ENCODE assay signal across 8 mouse cellular contexts in the genomic region with DNA sequence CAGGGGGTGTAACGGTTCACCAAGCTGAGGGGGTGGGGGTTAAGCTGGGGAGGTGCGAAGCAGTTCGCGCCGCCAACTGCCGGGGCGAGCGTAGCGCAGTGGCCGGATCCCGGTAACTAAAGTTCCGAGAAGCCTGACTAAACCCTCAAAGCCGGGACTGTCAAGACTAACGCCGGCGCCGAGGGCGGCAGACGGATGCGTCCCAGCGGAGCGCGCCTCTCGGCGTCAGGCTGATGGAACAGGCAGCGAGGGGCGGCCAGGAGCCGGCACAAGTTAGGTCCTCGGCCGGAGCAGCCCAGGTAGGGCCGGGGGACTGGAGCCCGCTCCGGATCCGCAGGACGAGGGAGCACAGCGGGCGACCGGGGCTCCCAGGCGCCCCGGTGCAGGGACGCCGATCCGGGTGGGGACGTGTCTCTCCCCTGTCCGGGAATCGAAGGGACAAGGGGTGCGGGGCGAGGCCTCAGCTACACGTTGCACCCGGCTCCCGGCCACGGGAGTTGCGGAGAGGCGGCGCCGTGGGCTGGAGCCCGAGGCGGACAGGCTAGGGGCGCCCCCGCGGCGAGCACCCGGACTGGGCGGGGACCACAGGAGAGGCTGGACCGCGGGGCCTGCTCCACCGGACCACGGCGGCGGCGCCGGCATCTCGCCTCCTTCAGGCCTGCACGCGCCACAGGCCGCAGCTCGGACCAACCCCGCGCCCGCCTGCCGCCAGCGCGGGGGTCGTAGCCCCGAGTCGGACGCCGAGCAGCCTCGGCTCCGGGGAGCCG. TPM values are rescaled to one million over a fixed set of nuclear protein-coding genes. Genes with fewer than 3 reads are reported as not detected.
DNase-seq lines count a peak whose midpoint lies in the region; ATAC-seq lines count a peak whose summit lies in the region.

No protein-coding gene starts in this region.

- H3K27me3 ChIP-seq in embryonic facial prominence, embryonic 12.5 days = no peaks in the 10 kb centered on the region
- H3K27me3 ChIP-seq in liver, embryonic 11.5 days (replicated peaks; ENCODE audit: control insufficient read depth, insufficient read depth, low read length) = no peaks in the 10 kb centered on the region
- H3K27me3 ChIP-seq in splenic B cell, adult 2 months (ENCODE audit: control insufficient read depth, insufficient read depth, low read length, poor library complexity, severe bottlenecking) = no peaks in the 10 kb centered on the region

- H3K36me3 ChIP-seq in embryonic facial prominence, embryonic 12.5 days = no peaks in the 10 kb centered on the region
- H3K36me3 ChIP-seq in liver, embryonic 11.5 days (ENCODE audit: control insufficient read depth, insufficient read depth, low read length) = no peaks in the 10 kb centered on the region
- H3K36me3 ChIP-seq in splenic B cell, adult 2 months (ENCODE audit: control insufficient read depth, insufficient read depth, low read length, poor library complexity, severe bottlenecking) = no peaks in the 10 kb centered on the region

- H3K4me2 ChIP-seq in embryonic facial prominence, embryonic 12.5 days (replicated peaks) = peak overlapping the region; percentile 68
- peak overlapping the region; percentile 91 for H3K4me2 ChIP-seq in liver, embryonic 11.5 days

- peak overlapping the region; percentile 97 for H3K27ac ChIP-seq in embryonic facial prominence, embryonic 12.5 days
- H3K27ac ChIP-seq in liver, embryonic 11.5 days (ENCODE audit: low read depth, low read length) = peak overlapping the region; percentile 92

- WGBS in embryonic facial prominence, embryonic 12.5 days = under 1% methylated on average over 81 of the region's 91 CpGs
- WGBS in liver, embryonic 11.5 days = under 1% methylated on average over 78 of the region's 91 CpGs

- peak overlapping the region; percentile 87 for H3K4me3 ChIP-seq in embryonic facial prominence, embryonic 12.5 days
- peak overlapping the region; percentile 91 for H3K4me3 ChIP-seq in liver, embryonic 11.5 days (ENCODE audit: low read depth, low read length)

- H3K4me1 ChIP-seq in embryonic facial prominence, embryonic 12.5 days = peaks cover 19% of the 10 kb centered on the region; the same call in 1 of the 2 replicates
- peaks cover 8% of the 10 kb centered on the region for H3K4me1 ChIP-seq in liver, embryonic 11.5 days (replicated peaks; ENCODE audit: control insufficient read depth, insufficient read depth, low read length)

- DNase-seq in 3T3-L1 (ENCODE audit: low read depth, low spot score) = peak; percentile 66
- DNase-seq in adrenal gland, postnatal 14 days = peak; percentile 88
- DNase-seq in heart, adult 8-10 months (ENCODE audit: low spot score) = peak; percentile 55
- DNase-seq in kidney, adult 8-10 months = peak; percentile 57 to 67
- DNase-seq in liver, embryonic 11.5 days (ENCODE audit: low spot score) = peak; percentile 80
- peak; percentile 65 for DNase-seq in naive thymus-derived CD4-positive, alpha-beta T cell, adult 2 months (ENCODE audit: low read depth)
- DNase-seq in splenic B cell, adult 2 months (ENCODE audit: low read depth, low spot score) = peak; percentile 55

- H3K9ac ChIP-seq in embryonic facial prominence, embryonic 12.5 days = peak overlapping the region; percentile 90
- H3K9ac ChIP-seq in liver, embryonic 11.5 days (ENCODE audit: low read depth, low read length) = peak overlapping the region; percentile 95

- ATAC-seq in embryonic facial prominence, embryonic 12.5 days (ENCODE audit: insufficient number of reproducible peaks, insufficient read depth, low FRiP score, low TSS enrichment) = peak; percentile 81
- peak; percentile 73 for ATAC-seq in liver, embryonic 11.5 days (replicated peaks; ENCODE audit: low FRiP score)

- no peaks in the 10 kb centered on the region for H3K9me3 ChIP-seq in embryonic facial prominence, embryonic 12.5 days
- H3K9me3 ChIP-seq in liver, embryonic 11.5 days (ENCODE audit: control insufficient read depth, low read length) = no peaks in the 10 kb centered on the region

RNA-seq across cellular contexts. Expression of a gene that starts 1.0 kb away (rescaled TPM):
- total RNA-seq in adrenal gland, postnatal 14 days (2021) = 13.3 and 16.7 TPM in 2 replicates
- 13.8 and 17.8 TPM in 2 replicates for polyA plus RNA-seq in embryonic facial prominence, embryonic 12.5 days (2016; fragmentation: Nextera tagmentation; extraction: Ambion mirVana)
- 1 to 10 TPM; 3.9 to 5.2 (median 4.9) TPM for total RNA-seq in heart, adult 8-10 months (2022)
- polyA plus RNA-seq in liver, embryonic 11.5 days (2014; fragmentation: Nextera tagmentation; extraction: Ambion mirVana) = 17.4 and 22.6 TPM in 2 replicates

Comparison
In these comparisons a context has a peak if more than half of its experiments do, and no peak if none do; other contexts are left out.
1. Peak in every context shown above with its lines: DNase-seq, ATAC-seq, H3K4me3 ChIP-seq and H3K27ac ChIP-seq.